Mouse (Mus musculus) ES-Bruce4 (cell line): ENCODE measurements around the gene Lrmda. TPM values are rescaled to one million over a fixed set of nuclear protein-coding genes. Genes with fewer than 3 reads are reported as not detected.

ENCODE experiments used
- H3K27ac ChIP-seq: 2 replicates; pipeline ENCODE4 v1.5.1; 2012; ENCODE audit warnings: low read length, inconsistent platforms; ENCODE audit not compliant: insufficient read depth
- H3K27me3 ChIP-seq: 2 replicates; pipeline ENCODE4 v1.6.1; 2012; ENCODE audit warnings: mild to moderate bottlenecking, low read length, inconsistent platforms; ENCODE audit not compliant: control insufficient read depth, poor library complexity, insufficient read depth, severe bottlenecking
- H3K36me3 ChIP-seq: 2 replicates; pipeline ENCODE4 v1.6.1; 2012; ENCODE audit warnings: inconsistent platforms, mild to moderate bottlenecking, low read length, moderate library complexity; ENCODE audit not compliant: control insufficient read depth, poor library complexity, insufficient read depth, severe bottlenecking
- H3K4me1 ChIP-seq: one replicate; pipeline ENCODE4 v1.8.1; 2011; ENCODE audit warnings: low read length; ENCODE audit not compliant: control insufficient read depth, insufficient read depth
- H3K4me3 ChIP-seq: 2 replicates; pipeline ENCODE4 v1.5.1; 2011; ENCODE audit warnings: low read depth, mild to moderate bottlenecking, low read length
- H3K9ac ChIP-seq: 2 replicates; pipeline ENCODE4 v1.6.1; 2012; ENCODE audit warnings: low read depth, mild to moderate bottlenecking, inconsistent platforms; ENCODE audit not compliant: poor library complexity, severe bottlenecking
- H3K9me3 ChIP-seq: replicated peaks from 2 replicates; pipeline ENCODE4 v1.6.1; 2012; ENCODE audit warnings: mild to moderate bottlenecking, low read length, inconsistent platforms; ENCODE audit not compliant: control insufficient read depth, poor library complexity, insufficient read depth, severe bottlenecking
- CTCF ChIP-seq: IDR thresholded peaks from one replicate; pipeline ENCODE4 v1.8.1; 2011; ENCODE audit warnings: low read depth, low read length
- EP300 ChIP-seq: IDR thresholded peaks from 2 replicates; pipeline ENCODE4 v1.6.1; 2011; ENCODE audit warnings: low read depth, low read length; ENCODE audit not compliant: insufficient read depth
- POLR2A ChIP-seq: IDR thresholded peaks from one replicate; pipeline ENCODE4 v1.8.1; 2011; ENCODE audit warnings: low read length; ENCODE audit not compliant: insufficient read depth
- polyA plus RNA-seq: library from polyadenylated mRNA; stranded (reverse); fragments of >200 nt; gene quantifications from 2 replicates; pipeline ENCODE4 v1.2.4, GENCODE M21; 2011; ENCODE audit warnings: low read depth; ENCODE audit not compliant: missing spikeins, insufficient read depth, insufficient read length

Gene Lrmda
- polyA plus RNA-seq, 1 experiment: not detected

- no peak overlapping the region for H3K27ac ChIP-seq
- no peak overlapping the region for H3K4me3 ChIP-seq
- TF ChIP-seq POLR2A (no peak), CTCF (no peak), EP300 (no peak)
- no peaks in the 10 kb centered on the region for H3K4me1 ChIP-seq
- 0 out of 2 replicates have a peak, but pooled peaks cover 1% of the 10 kb centered on the region for H3K27me3 ChIP-seq
- no peak overlapping the region for H3K9ac ChIP-seq
- no peaks in the 10 kb centered on the region for H3K9me3 ChIP-seq
- H3K36me3 ChIP-seq: no peaks in the 10 kb centered on the region
These were observed 16.8 kb downstream of the Lrmda start for GRCm38 (mm10) chr14:22036338-22036737.

DNA sequence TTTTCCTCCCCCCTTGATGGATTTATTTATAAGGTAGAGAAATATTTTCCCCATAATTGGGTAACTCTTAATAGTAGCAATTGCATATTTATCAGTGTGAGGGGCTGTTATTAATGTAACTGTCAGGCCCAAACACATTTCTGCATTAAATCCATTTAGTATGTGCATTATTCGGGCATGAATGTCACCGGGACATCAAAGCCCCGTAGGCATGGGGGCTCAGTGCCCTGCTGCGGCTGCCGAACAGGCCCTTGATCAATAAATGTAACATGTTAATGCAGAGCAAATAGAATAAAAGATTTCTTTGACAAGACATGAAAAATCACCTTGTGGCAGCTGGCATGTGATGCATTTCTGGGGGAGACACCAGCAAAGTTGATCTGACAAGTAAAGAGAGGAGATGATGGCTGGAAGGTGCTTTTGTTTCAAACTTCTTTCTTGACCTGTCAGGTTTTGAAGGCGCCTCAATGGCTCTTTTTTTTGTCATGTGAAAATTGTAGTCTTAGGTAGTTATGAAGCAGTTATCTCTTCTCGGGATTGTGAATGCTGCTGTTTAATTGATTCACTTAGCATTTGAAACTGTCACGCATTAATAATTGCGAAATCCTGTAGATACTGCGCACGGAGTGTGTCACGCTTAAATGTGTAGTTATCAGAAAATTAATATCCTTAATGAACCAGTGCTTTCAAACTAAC lies 17.4 kb downstream of the Lrmda start:
- Histone ChIP-seq H3K9ac (no peak overlapping the region), H3K9me3 (no peaks in the 10 kb centered on the region), H3K4me3 (no peak overlapping the region), H3K36me3 (no peaks in the 10 kb centered on the region), H3K27ac (no peak overlapping the region), H3K27me3 (0 out of 2 replicates have a peak, but pooled peaks cover 1% of the 10 kb centered on the region), H3K4me1 (no peaks in the 10 kb centered on the region)
- TF ChIP-seq CTCF: no peak
- no peak for TF ChIP-seq POLR2A

DNA sequence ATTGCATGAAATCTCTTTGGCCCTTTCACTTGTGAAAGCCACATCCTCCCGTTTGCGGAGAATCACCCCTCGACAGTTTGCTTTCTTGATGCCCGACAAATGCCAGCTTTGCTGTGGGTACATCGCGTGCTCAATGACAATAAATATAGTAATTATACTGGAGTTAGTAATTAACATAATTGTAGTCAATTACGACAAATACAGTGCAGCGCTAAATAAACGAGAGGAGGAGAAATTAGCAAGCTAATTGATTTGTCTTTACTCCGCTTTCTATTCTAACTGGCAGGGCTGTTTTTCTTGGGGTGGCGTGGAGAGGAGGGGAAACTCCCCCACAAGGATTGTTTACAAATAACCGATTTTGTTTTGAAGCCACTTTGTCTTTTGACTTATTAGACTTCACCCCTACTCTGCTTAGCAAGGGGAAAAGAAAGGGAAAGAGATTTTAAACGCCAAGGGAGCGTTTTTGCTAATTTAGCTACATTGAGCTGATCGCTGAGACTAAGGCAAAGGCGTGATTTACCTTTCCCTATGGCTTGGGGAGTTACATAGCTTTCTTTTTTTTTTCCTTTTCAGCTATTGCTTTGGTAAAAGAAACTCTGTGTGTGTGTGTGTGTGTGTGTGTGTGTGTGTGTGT lies 18.1 kb downstream of the Lrmda start:
- Histone ChIP-seq H3K9me3 (no peaks in the 10 kb centered on the region), H3K27me3 (0 out of 2 replicates have a peak, but pooled peaks cover 1% of the 10 kb centered on the region), H3K36me3 (no peaks in the 10 kb centered on the region), H3K4me3 (no peak overlapping the region), H3K27ac (no peak overlapping the region), H3K9ac (no peak overlapping the region), H3K4me1 (no peaks in the 10 kb centered on the region)
- TF ChIP-seq EP300 (no peak), POLR2A (no peak), CTCF (no peak)

DNA sequence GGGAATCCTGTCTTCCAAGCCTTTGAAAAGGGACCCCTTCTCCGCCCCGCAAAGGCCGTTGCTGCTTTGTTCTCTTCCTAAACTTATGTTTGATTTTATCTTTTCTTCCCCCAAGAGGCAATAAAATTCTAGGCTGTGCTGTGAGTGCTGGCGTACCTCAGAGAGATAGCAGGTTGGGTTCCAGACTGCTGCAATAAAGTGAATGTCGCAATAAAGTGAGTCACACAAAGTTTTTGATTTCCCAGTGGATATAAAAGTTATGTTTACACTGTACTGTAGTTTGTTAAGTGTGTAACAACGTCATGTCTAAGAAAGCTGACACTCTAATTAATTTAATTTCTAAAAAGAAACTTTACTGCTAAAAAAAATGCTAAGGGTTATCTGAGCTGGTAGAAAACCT lies 22.6 kb downstream of the Lrmda start:
- Histone ChIP-seq H3K9ac (no peak overlapping the region), H3K9me3 (no peaks in the 10 kb centered on the region), H3K36me3 (no peaks in the 10 kb centered on the region), H3K27me3 (0 out of 2 replicates have a peak, but pooled peaks cover 1% of the 10 kb centered on the region), H3K4me3 (no peak overlapping the region), H3K27ac (no peak overlapping the region), H3K4me1 (no peaks in the 10 kb centered on the region)
- TF ChIP-seq CTCF (no peak), EP300 (no peak), POLR2A (no peak)

- no peak for TF ChIP-seq EP300
- no peak for TF ChIP-seq CTCF
- TF ChIP-seq POLR2A: no peak
- no peaks in the 10 kb centered on the region for H3K9me3 ChIP-seq
- no peak overlapping the region for H3K4me3 ChIP-seq
- H3K27ac ChIP-seq: no peak overlapping the region
- 0 out of 2 replicates have a peak, but pooled peaks cover 1% of the 10 kb centered on the region for H3K27me3 ChIP-seq
- H3K9ac ChIP-seq: no peak overlapping the region
- no peaks in the 10 kb centered on the region for H3K36me3 ChIP-seq
- no peaks in the 10 kb centered on the region for H3K4me1 ChIP-seq
These were observed 23.9 kb downstream of the Lrmda start for GRCm38 (mm10) chr14:22043420-22043819.

GRCm38 (mm10) chr14:22046262-22046856 lies 26.8 kb downstream of the Lrmda start:
- no peaks in the 10 kb centered on the region for H3K9me3 ChIP-seq
- no peaks in the 10 kb centered on the region; the same call in 1 of the 2 replicates for H3K27me3 ChIP-seq
- H3K4me1 ChIP-seq: no peaks in the 10 kb centered on the region
- TF ChIP-seq POLR2A (no peak), EP300 (no peak), CTCF (no peak)
- H3K27ac ChIP-seq: no peak overlapping the region
- H3K4me3 ChIP-seq: no peak overlapping the region
- no peak overlapping the region for H3K9ac ChIP-seq
- no peaks in the 10 kb centered on the region for H3K36me3 ChIP-seq
